Mouse (Mus musculus): ENCODE measurements around the gene Ccl21b. TPM values are rescaled to one million over a fixed set of nuclear protein-coding genes. Genes with fewer than 3 reads are reported as not detected.
"Not testable (repeated sequence)": the region's sequence is repeated elsewhere in the genome, so short reads cannot be mapped to it uniquely, and the experiment has no call there.

Gene Ccl21b
- not detected in 2 replicates for polyA plus RNA-seq (2015; fragmentation: Nextera tagmentation; extraction: Ambion mirVana)

GRCm38 (mm10) chr4:42255467-42255866, at the start of gene Ccl21b:
TSS of gene Ccl21b (plus strand) at chr4:42255767.
- H3K36me3 ChIP-seq; H3K9ac ChIP-seq; ATAC-seq (ENCODE audit: insufficient read depth, low FRiP score, low read depth); H3K4me3 ChIP-seq (replicated peaks); H3K4me1 ChIP-seq; H3K27me3 ChIP-seq (replicated peaks); H3K4me2 ChIP-seq; H3K9me3 ChIP-seq; H3K27ac ChIP-seq: not testable (repeated sequence)
- no CpG with 5 or more reads among the region's 5 CpGs for WGBS

GRCm38 (mm10) chr4:42240339-42240738, 15.2 kb upstream of the Ccl21b start, which contains the start of gene Gm10600:
TSS of gene Gm10600 (plus strand) at chr4:42240639.
- not testable (repeated sequence) for H3K27me3 ChIP-seq (replicated peaks); H3K4me2 ChIP-seq; H3K9ac ChIP-seq; H3K4me3 ChIP-seq (replicated peaks); H3K36me3 ChIP-seq; H3K27ac ChIP-seq; ATAC-seq (ENCODE audit: insufficient read depth, low FRiP score, low read depth); H3K9me3 ChIP-seq; H3K4me1 ChIP-seq
- no CpG with 5 or more reads among the region's 4 CpGs for WGBS

- H3K4me1 ChIP-seq; H3K27me3 ChIP-seq (replicated peaks); H3K9me3 ChIP-seq; H3K4me3 ChIP-seq (replicated peaks); H3K27ac ChIP-seq; ATAC-seq (ENCODE audit: insufficient read depth, low FRiP score, low read depth); H3K9ac ChIP-seq; H3K4me2 ChIP-seq; H3K36me3 ChIP-seq: not testable (repeated sequence)
- no CpG with 5 or more reads among the region's 18 CpGs for WGBS
Observed at GRCm38 (mm10) chr4:42293967-42294366, 38.4 kb downstream of the Ccl21b start, which contains the start of gene Gm21953. TSS of gene Gm21953 (plus strand) at chr4:42294267.

Other genes starting within 250 kb of the Ccl21b start
- gene Gm21093, start 221.0 kb upstream of the Ccl21b start, polyA plus RNA-seq (2015; fragmentation: Nextera tagmentation; extraction: Ambion mirVana) = 0.19 TPM in 1 of 2 replicates, not detected in the other
- gene Gm3893, start 164.6 kb upstream of the Ccl21b start, polyA plus RNA-seq (2015; fragmentation: Nextera tagmentation; extraction: Ambion mirVana) = not detected in 2 replicates
- not detected in 2 replicates for gene Gm13304, start 140.9 kb upstream of the Ccl21b start, polyA plus RNA-seq (2015; fragmentation: Nextera tagmentation; extraction: Ambion mirVana)
- 0.46 TPM in 1 of 2 replicates, not detected in the other for gene Gm13306, start 102.3 kb upstream of the Ccl21b start, polyA plus RNA-seq (2015; fragmentation: Nextera tagmentation; extraction: Ambion mirVana)
- 0.60 and 0.99 TPM in 2 replicates for gene Gm13305, start 87.2 kb upstream of the Ccl21b start, polyA plus RNA-seq (2015; fragmentation: Nextera tagmentation; extraction: Ambion mirVana)
- not detected in 2 replicates for gene Gm10600, start 15.1 kb upstream of the Ccl21b start, polyA plus RNA-seq (2015; fragmentation: Nextera tagmentation; extraction: Ambion mirVana)
- gene Gm21953, start 38.5 kb downstream of the Ccl21b start, polyA plus RNA-seq (2015; fragmentation: Nextera tagmentation; extraction: Ambion mirVana) = not detected in 2 replicates
- not detected in 2 replicates for gene Fam205a3, start 62.6 kb downstream of the Ccl21b start, polyA plus RNA-seq (2015; fragmentation: Nextera tagmentation; extraction: Ambion mirVana)
- not detected in 2 replicates for gene Gm21586, start 183.6 kb downstream of the Ccl21b start, polyA plus RNA-seq (2015; fragmentation: Nextera tagmentation; extraction: Ambion mirVana)
- 0.06 and 0.08 TPM in 2 replicates for gene Gm2163, start 211.0 kb downstream of the Ccl21b start, polyA plus RNA-seq (2015; fragmentation: Nextera tagmentation; extraction: Ambion mirVana)